Mouse (Mus musculus): ENCODE data around the gene Sdc1. TPM values are rescaled to one million over a fixed set of nuclear protein-coding genes. Genes with fewer than 3 reads are reported as not detected.
A peak's percentile ranks its signal among the peaks of the same experiment; 100 is the strongest.

The Sdc1 gene
- polyA plus RNA-seq, 1 experiment from 2014 or later, result 142 TPM

- Histone ChIP-seq H3K9ac (no peak overlapping the region), H3K27ac (no peak overlapping the region; the same call in 1 of the 2 replicates), H3K4me1 (peaks cover 49% of the 10 kb centered on the region), H3K4me3 (replicated peaks) (no peak overlapping the region), H3K27me3 (replicated peaks) (no peaks in the 10 kb centered on the region), H3K4me2 (no peak overlapping the region), H3K36me3 (peaks cover 15% of the 10 kb centered on the region), H3K9me3 (no peaks in the 10 kb centered on the region)
- ATAC-seq (ENCODE audit: insufficient read depth, low FRiP score, low read depth), result no peak
- WGBS, result 61% methylated on average over 5 of the region's 5 CpGs
These were observed 15.4 kb downstream of the Sdc1 start for GRCm38 (mm10) chr12:8786476-8786875.

GRCm38 (mm10) chr12:8786984-8787730 is 16.0 kb downstream of the Sdc1 start:
- Histone ChIP-seq H3K9ac (no peak overlapping the region), H3K4me1 (peaks cover 42% of the 10 kb centered on the region), H3K27ac (no peak overlapping the region), H3K36me3 (peaks cover 18% of the 10 kb centered on the region), H3K9me3 (no peaks in the 10 kb centered on the region), H3K27me3 (replicated peaks) (no peaks in the 10 kb centered on the region), H3K4me2 (no peak overlapping the region), H3K4me3 (replicated peaks) (no peak overlapping the region)
- WGBS, result 80% methylated on average over 12 of the region's 12 CpGs
- no peak for ATAC-seq (ENCODE audit: insufficient read depth, low FRiP score, low read depth)

DNA sequence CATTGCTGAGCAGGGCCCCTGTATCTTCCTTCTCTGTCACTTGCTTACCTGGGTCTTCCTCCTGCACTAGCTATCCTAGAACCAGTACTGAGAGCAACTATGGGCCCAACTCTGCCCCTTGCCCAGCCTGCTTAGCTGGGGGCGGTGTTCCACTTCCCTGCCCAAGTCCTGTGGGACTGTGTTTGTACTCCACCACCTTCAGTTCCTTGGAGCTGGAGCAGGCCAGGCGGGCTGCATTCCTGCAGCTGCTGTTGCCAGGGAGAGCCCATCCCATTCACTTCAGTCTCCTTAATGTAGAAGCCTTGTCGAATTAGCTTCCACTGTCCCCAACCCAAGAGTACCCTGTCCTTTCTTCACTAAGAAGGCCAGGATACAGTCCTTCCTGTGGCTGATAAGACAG is 17.3 kb downstream of the Sdc1 start:
- no peaks in the 10 kb centered on the region for H3K27me3 ChIP-seq (replicated peaks)
- WGBS, result 70% methylated on average over 3 of the region's 3 CpGs
- no peak overlapping the region for H3K4me2 ChIP-seq
- H3K36me3 ChIP-seq, result peaks cover 18% of the 10 kb centered on the region
- H3K9me3 ChIP-seq, result no peaks in the 10 kb centered on the region
- no peak overlapping the region for H3K4me3 ChIP-seq (replicated peaks)
- no peak overlapping the region for H3K27ac ChIP-seq
- no peak for ATAC-seq (ENCODE audit: insufficient read depth, low FRiP score, low read depth)
- H3K9ac ChIP-seq, result no peak overlapping the region
- H3K4me1 ChIP-seq, result peaks cover 35% of the 10 kb centered on the region

DNA sequence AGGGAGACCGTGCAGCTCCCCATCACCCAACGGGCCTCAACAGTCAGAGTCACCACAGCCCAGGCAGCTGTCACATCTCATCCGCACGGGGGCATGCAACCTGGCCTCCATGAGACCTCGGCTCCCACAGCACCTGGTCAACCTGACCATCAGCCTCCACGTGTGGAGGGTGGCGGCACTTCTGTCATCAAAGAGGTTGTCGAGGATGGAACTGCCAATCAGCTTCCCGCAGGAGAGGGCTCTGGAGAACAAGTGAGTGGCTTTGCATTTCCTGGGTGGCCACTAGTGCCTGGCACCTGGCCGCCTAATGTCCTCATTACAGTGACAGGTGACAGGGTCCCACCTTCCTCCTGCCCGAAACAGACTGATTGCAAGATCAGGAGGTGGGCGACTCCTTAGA is 19.5 kb downstream of the Sdc1 start:
- peaks cover 18% of the 10 kb centered on the region for H3K36me3 ChIP-seq
- no peak for ATAC-seq (ENCODE audit: insufficient read depth, low FRiP score, low read depth)
- no peak overlapping the region for H3K4me3 ChIP-seq (replicated peaks)
- no peak overlapping the region for H3K9ac ChIP-seq
- WGBS, result 88% methylated on average over 12 of the region's 12 CpGs
- no peaks in the 10 kb centered on the region for H3K27me3 ChIP-seq (replicated peaks)
- no peaks in the 10 kb centered on the region for H3K9me3 ChIP-seq
- no peak overlapping the region for H3K27ac ChIP-seq
- H3K4me2 ChIP-seq, result no peak overlapping the region
- peaks cover 19% of the 10 kb centered on the region; the same call in 1 of the 2 replicates for H3K4me1 ChIP-seq

DNA sequence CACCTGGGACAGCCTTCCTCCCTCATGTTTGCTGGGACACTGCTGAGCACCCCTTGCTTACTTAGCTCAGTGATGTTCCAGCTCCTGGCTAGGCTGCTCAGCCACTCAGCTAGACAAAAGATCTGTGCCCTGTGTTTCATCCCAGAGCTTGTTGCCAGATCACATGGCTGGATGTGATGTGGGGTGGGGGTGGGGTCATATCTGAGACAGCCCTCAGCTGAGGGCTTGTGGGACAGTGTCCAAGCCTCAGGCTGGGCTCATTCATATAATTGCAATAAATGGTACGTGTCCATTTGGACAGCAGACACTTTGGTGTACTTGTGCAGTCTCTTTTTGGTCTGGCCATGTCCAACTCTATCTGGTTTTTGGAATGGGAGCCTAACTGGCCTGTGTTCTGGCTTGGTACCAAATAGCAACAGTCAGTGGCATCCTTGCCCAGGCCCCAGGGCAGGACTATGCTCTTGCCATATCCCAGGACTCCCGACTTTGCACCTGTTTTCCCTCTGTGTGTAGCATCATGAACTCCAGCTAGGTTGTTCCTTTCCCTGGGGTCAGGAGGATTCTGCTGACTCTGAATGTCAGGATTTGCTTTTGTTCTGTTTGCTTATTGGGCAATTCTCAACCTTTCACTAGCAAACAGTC is 22.4 kb downstream of the Sdc1 start:
- ATAC-seq (ENCODE audit: insufficient read depth, low FRiP score, low read depth), result no peak
- peaks cover 6% of the 10 kb centered on the region for H3K4me1 ChIP-seq
- H3K27me3 ChIP-seq (replicated peaks), result no peaks in the 10 kb centered on the region
- no peak overlapping the region for H3K4me2 ChIP-seq
- peaks cover 18% of the 10 kb centered on the region for H3K36me3 ChIP-seq
- 81% methylated on average over 2 of the region's 2 CpGs for WGBS
- H3K4me3 ChIP-seq (replicated peaks), result no peak overlapping the region
- no peaks in the 10 kb centered on the region for H3K9me3 ChIP-seq
- no peak overlapping the region for H3K9ac ChIP-seq
- H3K27ac ChIP-seq, result no peak overlapping the region

- H3K27me3 ChIP-seq (replicated peaks), result no peaks in the 10 kb centered on the region
- H3K27ac ChIP-seq, result peak overlapping the region; percentile 81
- H3K4me2 ChIP-seq, result no peak overlapping the region
- 72% methylated on average over 7 of the region's 7 CpGs for WGBS
- H3K9me3 ChIP-seq, result no peaks in the 10 kb centered on the region
- ATAC-seq (ENCODE audit: insufficient read depth, low FRiP score, low read depth), result no peak
- H3K4me1 ChIP-seq, result peaks cover 26% of the 10 kb centered on the region
- no peak overlapping the region for H3K9ac ChIP-seq
- no peak overlapping the region for H3K4me3 ChIP-seq (replicated peaks)
- H3K36me3 ChIP-seq, result no peaks in the 10 kb centered on the region
These were observed 26.8 kb downstream of the Sdc1 start for GRCm38 (mm10) chr12:8797936-8798335.

- Histone ChIP-seq H3K9ac (no peak overlapping the region), H3K27me3 (replicated peaks) (no peaks in the 10 kb centered on the region), H3K27ac (peak overlapping the region; percentile 81), H3K9me3 (no peaks in the 10 kb centered on the region), H3K4me3 (replicated peaks) (no peak overlapping the region), H3K36me3 (no peaks in the 10 kb centered on the region), H3K4me2 (no peak overlapping the region), H3K4me1 (peaks cover 30% of the 10 kb centered on the region)
- ATAC-seq (ENCODE audit: insufficient read depth, low FRiP score, low read depth), result peak; percentile 43; the same call in 1 of the 2 replicates
- 17% methylated on average over 9 of the region's 9 CpGs for WGBS
These were observed 27.4 kb downstream of the Sdc1 start for GRCm38 (mm10) chr12:8798486-8799020.

GRCm38 (mm10) chr12:8803421-8804076 is 32.4 kb downstream of the Sdc1 start:
- H3K27me3 ChIP-seq (replicated peaks), result no peaks in the 10 kb centered on the region
- H3K36me3 ChIP-seq, result no peaks in the 10 kb centered on the region
- WGBS, result 63% methylated on average over 10 of the region's 10 CpGs
- no peak overlapping the region for H3K4me3 ChIP-seq (replicated peaks)
- no peak overlapping the region for H3K4me2 ChIP-seq
- H3K27ac ChIP-seq, result no peak overlapping the region
- ATAC-seq (ENCODE audit: insufficient read depth, low FRiP score, low read depth), result no peak
- no peak overlapping the region for H3K9ac ChIP-seq
- H3K4me1 ChIP-seq, result peaks cover 26% of the 10 kb centered on the region
- no peaks in the 10 kb centered on the region for H3K9me3 ChIP-seq

DNA sequence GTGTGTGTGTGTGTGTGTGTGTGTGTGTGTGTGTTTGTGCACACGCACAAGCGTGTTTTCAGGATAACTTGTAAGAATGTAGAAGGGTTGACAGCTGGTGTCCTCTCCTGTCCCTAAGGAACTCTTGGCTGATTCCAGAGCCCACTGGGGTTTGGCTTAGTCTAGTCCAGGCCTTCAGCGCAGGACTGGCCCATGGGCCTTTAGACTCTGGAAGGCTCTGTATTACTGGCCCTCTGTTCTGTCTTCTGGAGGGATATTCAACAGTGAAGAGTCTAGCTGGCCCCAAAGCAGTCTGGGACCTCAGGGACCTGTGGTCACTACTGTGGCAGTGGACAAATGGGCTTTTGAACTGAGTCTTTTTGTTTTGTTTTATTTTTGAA is 32.9 kb downstream of the Sdc1 start:
- 92% methylated on average over 3 of the region's 3 CpGs for WGBS
- Histone ChIP-seq H3K9ac (no peak overlapping the region), H3K4me2 (no peak overlapping the region), H3K27ac (no peak overlapping the region), H3K27me3 (replicated peaks) (no peaks in the 10 kb centered on the region), H3K4me3 (replicated peaks) (no peak overlapping the region), H3K9me3 (no peaks in the 10 kb centered on the region), H3K36me3 (no peaks in the 10 kb centered on the region), H3K4me1 (peaks cover 21% of the 10 kb centered on the region; the same call in 1 of the 2 replicates)
- no peak for ATAC-seq (ENCODE audit: insufficient read depth, low FRiP score, low read depth)

- 0 out of 2 replicates have a peak, but pooled peaks cover 12% of the 10 kb centered on the region for H3K4me1 ChIP-seq
- H3K27me3 ChIP-seq (replicated peaks), result no peaks in the 10 kb centered on the region
- H3K4me3 ChIP-seq (replicated peaks), result no peak overlapping the region
- H3K9me3 ChIP-seq, result no peaks in the 10 kb centered on the region
- H3K4me2 ChIP-seq, result no peak overlapping the region
- no peak overlapping the region for H3K27ac ChIP-seq
- no peaks in the 10 kb centered on the region for H3K36me3 ChIP-seq
- 76% methylated on average over 7 of the region's 7 CpGs for WGBS
- ATAC-seq (ENCODE audit: insufficient read depth, low FRiP score, low read depth), result no peak
- H3K9ac ChIP-seq, result no peak overlapping the region
These were observed 34.0 kb downstream of the Sdc1 start for GRCm38 (mm10) chr12:8804934-8805722.

DNA sequence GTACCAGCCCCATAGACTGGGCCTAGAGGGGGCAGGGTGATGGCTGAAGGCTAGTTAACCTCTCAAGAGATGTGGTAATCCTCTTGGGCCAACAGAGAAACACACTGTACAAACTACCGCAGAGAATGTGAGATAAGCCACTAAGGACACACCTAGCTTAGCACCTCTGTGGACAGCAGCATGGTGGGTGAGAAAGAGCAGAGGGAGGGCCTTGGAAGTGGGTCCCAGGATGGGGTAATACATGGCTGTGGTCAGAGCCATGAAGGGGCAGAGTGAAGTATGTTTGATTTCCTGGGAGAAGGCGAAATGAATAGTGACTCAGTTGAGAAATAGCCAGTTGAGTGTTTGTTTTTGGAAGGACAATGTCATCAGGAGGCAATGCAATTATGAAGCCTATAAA is 38.0 kb downstream of the Sdc1 start:
- Histone ChIP-seq H3K27ac (no peak overlapping the region), H3K27me3 (replicated peaks) (no peaks in the 10 kb centered on the region), H3K9me3 (no peaks in the 10 kb centered on the region), H3K36me3 (no peaks in the 10 kb centered on the region), H3K4me2 (no peak overlapping the region), H3K9ac (no peak overlapping the region), H3K4me1 (peaks cover 13% of the 10 kb centered on the region), H3K4me3 (replicated peaks) (no peak overlapping the region)
- WGBS, result 64% methylated on average over 2 of the region's 2 CpGs
- ATAC-seq (ENCODE audit: insufficient read depth, low FRiP score, low read depth), result no peak

Measured in stomach, embryonic 15.5 days (tissue).